Mouse (Mus musculus) splenic B cell, adult 2 months (primary cell): ENCODE data around the gene Wdhd1.

Experiments
- DNase-seq: peaks from one replicate; pipeline ENCODE4 v3.0.0-alpha.2; 2011; ENCODE audit warnings: low read depth, low spot score
- H3K27me3 ChIP-seq: 2 replicates; pipeline ENCODE4 v1.6.1; 2012; ENCODE audit warnings: mild to moderate bottlenecking, low read length, moderate library complexity, mixed read lengths; ENCODE audit not compliant: control insufficient read depth, poor library complexity, insufficient read depth, severe bottlenecking
- H3K36me3 ChIP-seq: 2 replicates; pipeline ENCODE4 v1.6.1; 2012; ENCODE audit warnings: mild to moderate bottlenecking, low read length, moderate library complexity, mixed read lengths; ENCODE audit not compliant: control insufficient read depth, poor library complexity, insufficient read depth, severe bottlenecking

Gene Wdhd1

DNA sequence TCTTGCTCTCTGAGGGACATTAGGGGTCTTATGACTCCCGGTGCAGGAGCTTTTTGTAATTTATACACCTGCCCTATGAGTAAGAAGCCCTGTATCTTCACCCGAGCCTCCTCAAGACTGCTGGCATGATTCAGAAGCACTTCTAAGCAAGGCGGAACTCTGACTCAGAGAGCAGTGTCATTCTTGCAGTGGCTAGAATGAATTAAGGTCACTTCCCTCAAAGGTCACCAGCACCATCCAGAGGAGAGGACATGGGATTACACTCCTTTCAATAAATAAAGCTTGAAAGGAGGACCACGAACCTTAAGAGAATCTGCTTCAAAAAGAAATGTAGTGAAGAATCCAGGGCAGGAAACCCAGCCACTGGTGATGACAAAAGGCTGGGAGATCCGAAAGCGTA, 26.8 kb downstream of the Wdhd1 start:
- DNase-seq, result peak; percentile 8
- no peaks in the 10 kb centered on the region; the same call in 1 of the 2 replicates for H3K36me3 ChIP-seq
- H3K27me3 ChIP-seq, result no peaks in the 10 kb centered on the region

DNA sequence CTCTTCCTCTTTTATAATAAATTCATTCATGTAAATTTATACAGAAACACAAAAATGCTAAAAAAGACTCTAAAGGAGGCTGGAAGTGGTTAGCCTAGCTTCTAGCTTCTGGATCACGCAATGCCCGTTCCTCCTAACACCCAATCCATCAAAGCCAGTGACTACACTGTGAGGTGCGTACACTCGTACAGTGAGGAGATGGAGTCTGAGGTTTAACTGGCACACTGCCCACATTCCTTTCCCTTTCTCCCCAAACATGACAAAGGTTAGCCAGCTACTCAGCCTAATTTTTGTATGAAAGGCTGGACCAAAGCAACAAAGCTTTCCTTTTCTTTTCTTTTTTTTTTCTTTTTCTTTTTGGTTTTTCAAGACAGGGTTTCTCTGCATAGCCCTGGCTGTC, 33.9 kb downstream of the Wdhd1 start:
- DNase-seq, result no peak
- Histone ChIP-seq H3K36me3 (peaks cover 2% of the 10 kb centered on the region; the same call in 1 of the 2 replicates), H3K27me3 (no peaks in the 10 kb centered on the region)

GRCm38 (mm10) chr14:47241046-47241445, 35.6 kb downstream of the Wdhd1 start:
- no peak for DNase-seq
- no peaks in the 10 kb centered on the region for H3K27me3 ChIP-seq

GRCm38 (mm10) chr14:47240600-47240999, 36.1 kb downstream of the Wdhd1 start:
- no peaks in the 10 kb centered on the region for H3K27me3 ChIP-seq
- H3K36me3 ChIP-seq, result 0 out of 2 replicates have a peak, but pooled peaks cover 2% of the 10 kb centered on the region
- no peak for DNase-seq

More at GRCm38 (mm10) chr14:47241046-47241445, 35.6 kb downstream of the Wdhd1 start:
- H3K36me3 ChIP-seq, result 0 out of 2 replicates have a peak, but pooled peaks cover 2% of the 10 kb centered on the region

GRCm38 (mm10) chr14:47237286-47237685, 39.4 kb downstream of the Wdhd1 start:
- no peak for DNase-seq
- H3K27me3 ChIP-seq, result no peaks in the 10 kb centered on the region

GRCm38 (mm10) chr14:47236491-47236890, 40.2 kb downstream of the Wdhd1 start:
- DNase-seq, result no peak
- no peaks in the 10 kb centered on the region for H3K27me3 ChIP-seq
- 0 out of 2 replicates have a peak, but pooled peaks cover under 1% of the 10 kb centered on the region for H3K36me3 ChIP-seq

More at GRCm38 (mm10) chr14:47237286-47237685, 39.4 kb downstream of the Wdhd1 start:
- 0 out of 2 replicates have a peak, but pooled peaks cover 2% of the 10 kb centered on the region for H3K36me3 ChIP-seq

GRCm38 (mm10) chr14:47234526-47235250, 42.0 kb downstream of the Wdhd1 start:
- DNase-seq, result no peak
- H3K27me3 ChIP-seq, result no peaks in the 10 kb centered on the region

GRCm38 (mm10) chr14:47234032-47234431, 42.6 kb downstream of the Wdhd1 start:
- DNase-seq, result no peak
- no peaks in the 10 kb centered on the region for H3K27me3 ChIP-seq
- no peaks in the 10 kb centered on the region for H3K36me3 ChIP-seq

More at GRCm38 (mm10) chr14:47234526-47235250, 42.0 kb downstream of the Wdhd1 start:
- no peaks in the 10 kb centered on the region for H3K36me3 ChIP-seq

GRCm38 (mm10) chr14:47233602-47234001, 43.1 kb downstream of the Wdhd1 start:
- Histone ChIP-seq H3K36me3 (no peaks in the 10 kb centered on the region), H3K27me3 (no peaks in the 10 kb centered on the region)
- DNase-seq, result no peak

DNA sequence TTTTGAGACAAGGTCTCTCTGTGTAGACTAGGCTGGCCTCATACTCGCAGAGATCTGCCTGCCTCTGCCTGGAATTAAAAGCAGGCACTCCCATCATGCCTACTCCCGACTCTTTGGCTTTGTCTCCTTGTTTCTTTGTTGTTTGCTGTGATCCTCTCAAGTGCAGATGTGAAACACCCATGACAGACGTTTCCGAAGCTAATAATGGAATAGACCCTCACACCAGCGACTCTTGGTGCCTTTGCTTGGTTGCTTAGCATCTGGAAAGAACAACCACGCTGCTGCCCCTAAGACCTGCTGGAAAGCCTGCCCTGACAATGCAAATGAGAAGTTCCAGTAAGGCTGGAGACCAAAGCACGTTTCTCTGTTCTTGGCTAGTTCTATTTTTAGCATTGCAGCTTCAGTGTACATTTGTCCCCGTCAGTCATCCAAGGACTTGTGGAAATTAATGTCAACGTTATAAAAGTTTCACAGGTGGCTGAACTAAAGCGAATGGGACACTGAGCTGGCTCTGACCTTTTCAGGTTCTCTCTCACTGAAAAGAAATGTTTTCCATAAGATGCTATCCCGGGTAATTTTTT, 46.8 kb downstream of the Wdhd1 start:
- Histone ChIP-seq H3K27me3 (no peaks in the 10 kb centered on the region), H3K36me3 (no peaks in the 10 kb centered on the region)
- no peak for DNase-seq

DNA sequence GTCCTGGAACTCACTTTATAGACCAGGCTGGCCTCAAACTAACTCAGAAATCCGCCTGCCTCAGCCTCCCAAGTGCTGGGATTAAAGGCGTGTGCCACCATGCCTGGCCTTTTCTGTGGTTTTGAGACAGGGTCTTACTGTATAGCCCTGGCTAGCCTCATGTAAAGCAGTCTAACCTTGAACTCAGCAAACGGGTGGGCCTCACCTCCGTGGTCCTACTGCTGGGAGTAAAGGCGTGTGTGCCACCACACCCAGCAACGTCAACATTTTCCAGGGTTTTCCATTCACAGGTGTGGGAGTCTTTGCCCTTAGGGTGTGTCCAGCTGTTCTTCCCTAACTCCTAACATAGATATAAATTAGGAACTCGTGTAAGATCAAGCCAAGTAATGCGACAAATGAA, 50.7 kb downstream of the Wdhd1 start:
- Histone ChIP-seq H3K36me3 (no peaks in the 10 kb centered on the region), H3K27me3 (no peaks in the 10 kb centered on the region)
- DNase-seq, result no peak

GRCm38 (mm10) chr14:47224476-47225325, 52.0 kb downstream of the Wdhd1 start:
- no peaks in the 10 kb centered on the region for H3K36me3 ChIP-seq
- no peaks in the 10 kb centered on the region for H3K27me3 ChIP-seq
- DNase-seq, result peak; percentile 25

GRCm38 (mm10) chr14:47222631-47223450, 53.8 kb downstream of the Wdhd1 start:
- no peak for DNase-seq
- no peaks in the 10 kb centered on the region for H3K36me3 ChIP-seq
- no peaks in the 10 kb centered on the region for H3K27me3 ChIP-seq

- no peaks in the 10 kb centered on the region for H3K27me3 ChIP-seq
- no peak for DNase-seq
Observed at GRCm38 (mm10) chr14:47221567-47221966, 55.1 kb downstream of the Wdhd1 start.

More at GRCm38 (mm10) chr14:47221567-47221966, 55.1 kb downstream of the Wdhd1 start:
- H3K36me3 ChIP-seq, result no peaks in the 10 kb centered on the region
